Mouse (Mus musculus) ES-E14 (cell line): ENCODE results near the gene Cyp4f15.

ENCODE experiments used
- CHD2 ChIP-seq: IDR thresholded peaks from 2 replicates; pipeline ENCODE4 v1.6.1; 2014; ENCODE audit warnings: mild to moderate bottlenecking, low read depth, low read length, inconsistent platforms
- HCFC1 ChIP-seq: IDR thresholded peaks from 2 replicates; pipeline ENCODE4 v1.6.1; 2012; ENCODE audit warnings: low read length, inconsistent platforms, borderline replicate concordance; ENCODE audit not compliant: insufficient read depth
- ZC3H11A ChIP-seq: IDR thresholded peaks from 2 replicates; pipeline ENCODE4 v1.6.1; 2012; ENCODE audit warnings: low read depth, mild to moderate bottlenecking, inconsistent platforms, low read length, borderline replicate concordance

DNA sequence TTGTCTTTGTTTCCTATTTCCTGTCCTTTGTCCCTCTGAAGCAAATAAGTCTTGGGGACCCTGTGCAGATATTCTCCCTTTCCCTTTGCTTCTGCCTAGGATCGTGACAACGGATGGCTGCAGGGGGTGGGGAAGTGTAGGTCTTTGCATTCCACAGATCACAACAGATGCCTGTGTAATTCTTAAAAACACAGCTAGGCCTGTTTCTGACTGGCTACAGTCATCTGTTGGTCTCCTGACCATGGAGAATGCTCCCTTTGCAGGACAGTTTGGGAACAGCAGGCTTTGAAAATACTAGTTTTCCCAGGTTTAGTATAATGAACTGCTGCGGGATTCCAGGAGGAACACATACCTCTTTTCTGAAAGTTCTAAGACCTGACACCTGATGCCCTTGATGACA is 49.1 kb upstream of the Cyp4f15 start:
- TF ChIP-seq HCFC1 (no peak), CHD2 (no peak), ZC3H11A (no peak)
